Mouse (Mus musculus) left cerebral cortex, adult 2 months (tissue): ENCODE data around the gene Gm28043. TPM values are rescaled to one million over a fixed set of nuclear protein-coding genes. Genes with fewer than 3 reads are reported as not detected.

Experiments used
- DNase-seq, 2 experiments: peaks; one replicate each; pipeline ENCODE4 v3.0.0; 2021 to 2022; ENCODE audit warnings: low spot score in 2 of 2, mixed read lengths in 1 of 2; ENCODE audit errors: extremely low spot score in 1 of 2
- H3K27ac ChIP-seq: fragments of 200-600 bp; 2 replicates; pipeline ENCODE4 v1.8.1; 2022
- H3K4me3 ChIP-seq: fragments of 200-600 bp; 2 replicates; pipeline ENCODE4 v1.8.1; 2022
- CTCF ChIP-seq: fragments of 200-600 bp; IDR thresholded peaks from 2 replicates; pipeline ENCODE4 v1.8.1; 2022; ENCODE audit warnings: antibody characterized with exemption, mild to moderate bottlenecking, moderate library complexity
- intact Hi-C: fragments of 180-260 bp; cut with DNase I; formaldehyde crosslinking; loops from one replicate; pipeline ENCODE4 v1.15.1; 2025
- total RNA-seq, 2 experiments: library from RNA; stranded (reverse); gene quantifications; 2 replicates each; pipeline ENCODE4 v1.2.3; 2021

Gm28043 gene
- total RNA-seq, 2 experiments from 2014 or later = 4.5 to 4.8 TPM

- no peak overlapping the region for H3K27ac ChIP-seq
Observed at GRCm38 (mm10) chr17:29662145-29662544, 47.5 kb downstream of the Gm28043 start.

GRCm38 (mm10) chr17:29668051-29668986 is 53.6 kb downstream of the Gm28043 start:
- intact Hi-C loops = no loop called here
- peak; percentile 32 to 48 for DNase-seq
- Histone ChIP-seq H3K4me3 (no peak overlapping the region), H3K27ac (peak overlapping the region; percentile 69)
- TF ChIP-seq CTCF = no peak

More at GRCm38 (mm10) chr17:29662145-29662544, 47.5 kb downstream of the Gm28043 start:
- intact Hi-C loops = no loop called here
- TF ChIP-seq CTCF = no peak
- DNase-seq = no peak
- no peak overlapping the region for H3K4me3 ChIP-seq

- intact Hi-C loops = no loop called here
- H3K27ac ChIP-seq = peak overlapping the region; percentile 69; the same call in 1 of the 2 replicates
Observed at GRCm38 (mm10) chr17:29669030-29669429, 54.4 kb downstream of the Gm28043 start.

GRCm38 (mm10) chr17:29669936-29670335 is 55.3 kb downstream of the Gm28043 start:
- no peak for DNase-seq
- intact Hi-C loops = no loop called here
- Histone ChIP-seq H3K4me3 (no peak overlapping the region), H3K27ac (no peak overlapping the region)
- no peak for TF ChIP-seq CTCF

More at GRCm38 (mm10) chr17:29669030-29669429, 54.4 kb downstream of the Gm28043 start:
- no peak overlapping the region for H3K4me3 ChIP-seq
- DNase-seq = no peak
- no peak for TF ChIP-seq CTCF

GRCm38 (mm10) chr17:29671021-29671420 is 56.3 kb downstream of the Gm28043 start:
- TF ChIP-seq CTCF = no peak
- Histone ChIP-seq H3K4me3 (no peak overlapping the region), H3K27ac (no peak overlapping the region)
- intact Hi-C loops = no loop called here
- no peak for DNase-seq

- no peak for DNase-seq
- TF ChIP-seq CTCF = no peak
- H3K4me3 ChIP-seq = no peak overlapping the region
- intact Hi-C loops = no loop called here
- no peak overlapping the region for H3K27ac ChIP-seq
Observed at GRCm38 (mm10) chr17:29673325-29673724, 58.6 kb downstream of the Gm28043 start.

- DNase-seq = no peak
- intact Hi-C loops = no loop called here
- TF ChIP-seq CTCF = no peak
- Histone ChIP-seq H3K4me3 (no peak overlapping the region), H3K27ac (no peak overlapping the region)
Observed at GRCm38 (mm10) chr17:29678526-29678925, 63.9 kb downstream of the Gm28043 start.

- TF ChIP-seq CTCF = no peak
- intact Hi-C loops = no loop called here
- Histone ChIP-seq H3K4me3 (no peak overlapping the region), H3K27ac (no peak overlapping the region)
- DNase-seq = no peak
Observed at GRCm38 (mm10) chr17:29679038-29679767, 64.5 kb downstream of the Gm28043 start.

- intact Hi-C loops = no loop called here
- no peak overlapping the region for H3K27ac ChIP-seq
- no peak for TF ChIP-seq CTCF
- H3K4me3 ChIP-seq = no peak overlapping the region
- no peak for DNase-seq
Observed at GRCm38 (mm10) chr17:29680174-29680573, 65.5 kb downstream of the Gm28043 start.

- Histone ChIP-seq H3K27ac (no peak overlapping the region), H3K4me3 (no peak overlapping the region)
- intact Hi-C loops = no loop called here
- DNase-seq = no peak
- TF ChIP-seq CTCF = no peak
Observed at GRCm38 (mm10) chr17:29680921-29681320, 66.2 kb downstream of the Gm28043 start.

- H3K27ac ChIP-seq = no peak overlapping the region
- intact Hi-C loops = no loop called here
- no peak for TF ChIP-seq CTCF
- DNase-seq = no peak
- H3K4me3 ChIP-seq = no peak overlapping the region
Observed at GRCm38 (mm10) chr17:29681669-29682068, 67.0 kb downstream of the Gm28043 start.

- no peak for DNase-seq
- TF ChIP-seq CTCF = no peak
- intact Hi-C loops = no loop called here
- no peak overlapping the region for H3K27ac ChIP-seq
- no peak overlapping the region for H3K4me3 ChIP-seq
Observed at GRCm38 (mm10) chr17:29682261-29682660, 67.6 kb downstream of the Gm28043 start.
